In genomic region chr3:104788075-104788474, GRCm38 (mm10) we compare ENCODE assay signal across 8 mouse cellular contexts. TPM values are rescaled to one million over a fixed set of nuclear protein-coding genes. Genes with fewer than 3 reads are reported as not detected.
DNase-seq lines count a peak whose midpoint lies in the region; ATAC-seq and TF ChIP-seq lines count a peak whose summit lies in the region.

Gene Rhoc (plus strand): TSS chr3:104788375.

- H3K36me3 ChIP-seq in heart, embryonic 12.5 days, result peaks cover 17% of the 10 kb centered on the region
- no peaks in the 10 kb centered on the region for H3K36me3 ChIP-seq in neural tube, embryonic 14.5 days (ENCODE audit: control insufficient read depth, insufficient read depth, low read length)

- no peak for TF ChIP-seq POLR2A in brain, embryonic 14.5 days (IDR thresholded peaks at IDR 0.05; ENCODE audit: borderline replicate concordance, extremely low read depth, insufficient read depth, insufficient read length, poor library complexity, severe bottlenecking)

- H3K27me3 ChIP-seq in heart, embryonic 12.5 days (replicated peaks), result peaks cover 4% of the 10 kb centered on the region; the same call in 1 of the 2 replicates
- H3K27me3 ChIP-seq in neural tube, embryonic 14.5 days (ENCODE audit: control insufficient read depth, insufficient read depth, low read length), result peaks cover 11% of the 10 kb centered on the region

- H3K9ac ChIP-seq in heart, embryonic 12.5 days, result peak within 1 kb of the TSS; percentile 92
- peak within 1 kb of the TSS; percentile 52 for H3K9ac ChIP-seq in neural tube, embryonic 14.5 days (replicated peaks; ENCODE audit: low read depth, low read length)

- peak within 1 kb of the TSS; percentile 92 for H3K27ac ChIP-seq in heart, embryonic 12.5 days (ENCODE audit: poor library complexity, severe bottlenecking)
- H3K27ac ChIP-seq in neural tube, embryonic 14.5 days (ENCODE audit: low read depth, low read length), result peak within 1 kb of the TSS; percentile 48

- ATAC-seq in heart, embryonic 12.5 days (ENCODE audit: insufficient number of reproducible peaks, low FRiP score), result no peak; the same call in 1 of the 2 replicates
- ATAC-seq in neural tube, embryonic 14.5 days (ENCODE audit: low read depth), result no peak
- no peak for ATAC-seq in frontal cortex, adult (ENCODE audit: low TSS enrichment)

- intact Hi-C loops in left cerebral cortex, postnatal 14 days (cut with DNase I), result no loop called here

- no peak for TF ChIP-seq CTCF in brain, embryonic 14.5 days (IDR thresholded peaks at IDR 0.05; ENCODE audit: borderline replicate concordance, extremely low read depth, insufficient read depth, insufficient read length)

- WGBS in heart, embryonic 12.5 days, result 29% methylated on average over 3 of the region's 3 CpGs
- 31% methylated on average over 3 of the region's 3 CpGs for WGBS in neural tube, embryonic 14.5 days

- no peaks in the 10 kb centered on the region for H3K9me3 ChIP-seq in heart, embryonic 12.5 days (replicated peaks)
- no peaks in the 10 kb centered on the region for H3K9me3 ChIP-seq in neural tube, embryonic 14.5 days (ENCODE audit: control insufficient read depth, low read length)

- peak within 1 kb of the TSS; percentile 77 for H3K4me3 ChIP-seq in heart, embryonic 12.5 days
- H3K4me3 ChIP-seq in neural tube, embryonic 14.5 days (ENCODE audit: low read depth, low read length), result peak within 1 kb of the TSS; percentile 48

- DNase-seq in left cerebral cortex, adult 18-20 months (ENCODE audit: low spot score in 2 of 2), result no peak
- no peak for DNase-seq in left cerebral cortex, adult 11 months (ENCODE audit: low spot score)
- DNase-seq in brain, embryonic 14.5 days (ENCODE audit: low read depth), result no peak
- DNase-seq in left cerebral cortex, postnatal 14 days (ENCODE audit: low spot score in 2 of 2), result no peak
- no peak for DNase-seq in urinary bladder, postnatal 14 days (ENCODE audit: low spot score)

- H3K4me1 ChIP-seq in heart, embryonic 12.5 days (replicated peaks), result peaks cover 53% of the 10 kb centered on the region
- H3K4me1 ChIP-seq in neural tube, embryonic 14.5 days (ENCODE audit: control insufficient read depth, insufficient read depth, low read length), result 0 out of 2 replicates have a peak, but pooled peaks cover 5% of the 10 kb centered on the region

- H3K4me2 ChIP-seq in heart, embryonic 12.5 days, result peak within 1 kb of the TSS; percentile 85
- H3K4me2 ChIP-seq in neural tube, embryonic 14.5 days (ENCODE audit: low read depth, low read length), result peak within 1 kb of the TSS; percentile 94

RNA-seq across cellular contexts. Expression of gene Rhoc, which starts in this region (rescaled TPM):
- total RNA-seq in left cerebral cortex, adult 18-20 months (2021), result 10 to 100 TPM; 31.7 to 31.8 TPM
- polyA plus RNA-seq in brain, embryonic 14.5 days (2012; rRNA removed), result 33.1 and 40.4 TPM in 2 replicates
- polyA plus RNA-seq in heart, embryonic 12.5 days (2016; fragmentation: Nextera tagmentation; extraction: Ambion mirVana), result 260 and 269 TPM in 2 replicates
- total RNA-seq in left cerebral cortex, postnatal 14 days (2021), result 10 to 100 TPM; 35.2 to 36.6 TPM
- polyA plus RNA-seq in neural tube, embryonic 14.5 days (2014; fragmentation: Nextera tagmentation; extraction: Ambion mirVana), result 40.1 and 64.1 TPM in 2 replicates
